Mouse (Mus musculus): ENCODE measurements around the gene Ipcef1.

Ipcef1 gene

GRCm38 (mm10) chr10:7052315-7053017 lies at the start of gene Ipcef1:
Gene Ipcef1 (minus strand): TSS chr10:7052478.
- peak; percentile 12 for DNase-seq (ENCODE audit: low read depth)

- no peak for DNase-seq (ENCODE audit: low read depth)
Measured at GRCm38 (mm10) chr10:7077971-7078370, 25.7 kb upstream of the Ipcef1 start.

- no peak for DNase-seq (ENCODE audit: low read depth)
Measured at GRCm38 (mm10) chr10:7077389-7077808, 25.1 kb upstream of the Ipcef1 start.

GRCm38 (mm10) chr10:7076662-7077211 lies 24.5 kb upstream of the Ipcef1 start:
- no peak for DNase-seq (ENCODE audit: low read depth)

GRCm38 (mm10) chr10:7076201-7076600 lies 23.9 kb upstream of the Ipcef1 start:
- DNase-seq (ENCODE audit: low read depth) = peak; percentile 84

GRCm38 (mm10) chr10:7075661-7076060 lies 23.4 kb upstream of the Ipcef1 start:
- no peak for DNase-seq (ENCODE audit: low read depth)

GRCm38 (mm10) chr10:7074231-7074630 lies 22.0 kb upstream of the Ipcef1 start:
- DNase-seq (ENCODE audit: low read depth) = peak; percentile 17

GRCm38 (mm10) chr10:7070924-7071323 lies 18.6 kb upstream of the Ipcef1 start:
- no peak for DNase-seq (ENCODE audit: low read depth)

- no peak for DNase-seq (ENCODE audit: low read depth)
Measured at GRCm38 (mm10) chr10:7070100-7070835, 18.0 kb upstream of the Ipcef1 start.

- DNase-seq (ENCODE audit: low read depth) = no peak
Measured at GRCm38 (mm10) chr10:7069090-7069489, 16.8 kb upstream of the Ipcef1 start.

GRCm38 (mm10) chr10:7068608-7069007 lies 16.3 kb upstream of the Ipcef1 start:
- peak; percentile 27 for DNase-seq (ENCODE audit: low read depth)

GRCm38 (mm10) chr10:7063752-7064457 lies 11.6 kb upstream of the Ipcef1 start:
- DNase-seq (ENCODE audit: low read depth) = no peak

- no peak for DNase-seq (ENCODE audit: low read depth)
Measured at GRCm38 (mm10) chr10:7062993-7063392, 10.7 kb upstream of the Ipcef1 start.

- DNase-seq (ENCODE audit: low read depth) = no peak
Measured at GRCm38 (mm10) chr10:7060326-7060725, 8.0 kb upstream of the Ipcef1 start.

- DNase-seq (ENCODE audit: low read depth) = peak; percentile 14
Measured at GRCm38 (mm10) chr10:7057546-7057945, 5.3 kb upstream of the Ipcef1 start.

GRCm38 (mm10) chr10:7054560-7055205 lies 2.4 kb upstream of the Ipcef1 start:
- no peak for DNase-seq (ENCODE audit: low read depth)

GRCm38 (mm10) chr10:7049901-7050300 lies 2.4 kb downstream of the Ipcef1 start:
- no peak for DNase-seq (ENCODE audit: low read depth)

- peak; percentile 52 for DNase-seq (ENCODE audit: low read depth)
Measured at GRCm38 (mm10) chr10:7047919-7048291, 4.4 kb downstream of the Ipcef1 start.

GRCm38 (mm10) chr10:7047288-7047918 lies 4.9 kb downstream of the Ipcef1 start:
- DNase-seq (ENCODE audit: low read depth) = peak; percentile 43

GRCm38 (mm10) chr10:7043896-7044295 lies 8.4 kb downstream of the Ipcef1 start:
- no peak for DNase-seq (ENCODE audit: low read depth)

- DNase-seq (ENCODE audit: low read depth) = no peak
Measured at GRCm38 (mm10) chr10:7041032-7041431, 11.2 kb downstream of the Ipcef1 start.

- DNase-seq (ENCODE audit: low read depth) = no peak
Measured at GRCm38 (mm10) chr10:7037194-7037593, 15.1 kb downstream of the Ipcef1 start.

All from NIH3T3 (cell line).